Mouse (Mus musculus): ENCODE results near the gene Capn2.

Gene Capn2

GRCm38 (mm10) chr1:182527261-182527766 lies 9.9 kb upstream of the Capn2 start:
- no peak for ATAC-seq (ENCODE audit: insufficient number of reproducible peaks, low FRiP score, low TSS enrichment)

- ATAC-seq (ENCODE audit: insufficient number of reproducible peaks, low FRiP score, low TSS enrichment): no peak
These were observed 8.2 kb upstream of the Capn2 start for GRCm38 (mm10) chr1:182525601-182526000.

GRCm38 (mm10) chr1:182523692-182524091 lies 6.3 kb upstream of the Capn2 start:
- ATAC-seq (ENCODE audit: insufficient number of reproducible peaks, low FRiP score, low TSS enrichment): no peak

- no peak for ATAC-seq (ENCODE audit: insufficient number of reproducible peaks, low FRiP score, low TSS enrichment)
These were observed 5.6 kb upstream of the Capn2 start for GRCm38 (mm10) chr1:182522961-182523360.

GRCm38 (mm10) chr1:182520938-182521500 lies 3.6 kb upstream of the Capn2 start:
- ATAC-seq (ENCODE audit: insufficient number of reproducible peaks, low FRiP score, low TSS enrichment): no peak

GRCm38 (mm10) chr1:182520091-182520937 lies 2.9 kb upstream of the Capn2 start:
- ATAC-seq (ENCODE audit: insufficient number of reproducible peaks, low FRiP score, low TSS enrichment): no peak

GRCm38 (mm10) chr1:182519341-182519740 lies 1.9 kb upstream of the Capn2 start:
- no peak for ATAC-seq (ENCODE audit: insufficient number of reproducible peaks, low FRiP score, low TSS enrichment)

GRCm38 (mm10) chr1:182518811-182519210 lies 1.4 kb upstream of the Capn2 start:
- no peak for ATAC-seq (ENCODE audit: insufficient number of reproducible peaks, low FRiP score, low TSS enrichment)

GRCm38 (mm10) chr1:182518143-182518680 lies 804 bp upstream of the Capn2 start:
- ATAC-seq (ENCODE audit: insufficient number of reproducible peaks, low FRiP score, low TSS enrichment): no peak

- ATAC-seq (ENCODE audit: insufficient number of reproducible peaks, low FRiP score, low TSS enrichment): no peak; the same call in 1 of the 2 replicates
These were observed 236 bp upstream of the Capn2 start for GRCm38 (mm10) chr1:182517677-182518011.

- no peak for ATAC-seq (ENCODE audit: insufficient number of reproducible peaks, low FRiP score, low TSS enrichment)
These were observed 2.4 kb downstream of the Capn2 start for GRCm38 (mm10) chr1:182514803-182515590.

GRCm38 (mm10) chr1:182513714-182514113 lies 3.7 kb downstream of the Capn2 start:
- no peak for ATAC-seq (ENCODE audit: insufficient number of reproducible peaks, low FRiP score, low TSS enrichment)

- no peak for ATAC-seq (ENCODE audit: insufficient number of reproducible peaks, low FRiP score, low TSS enrichment)
These were observed 4.5 kb downstream of the Capn2 start for GRCm38 (mm10) chr1:182512901-182513410.

- no peak for ATAC-seq (ENCODE audit: insufficient number of reproducible peaks, low FRiP score, low TSS enrichment)
These were observed 5.6 kb downstream of the Capn2 start for GRCm38 (mm10) chr1:182511778-182512177.

GRCm38 (mm10) chr1:182511073-182511472 lies 6.3 kb downstream of the Capn2 start:
- ATAC-seq (ENCODE audit: insufficient number of reproducible peaks, low FRiP score, low TSS enrichment): no peak

- ATAC-seq (ENCODE audit: insufficient number of reproducible peaks, low FRiP score, low TSS enrichment): peak; percentile 85
These were observed 8.2 kb downstream of the Capn2 start for GRCm38 (mm10) chr1:182509110-182509797.

GRCm38 (mm10) chr1:182506229-182506986 lies 11.0 kb downstream of the Capn2 start:
- no peak for ATAC-seq (ENCODE audit: insufficient number of reproducible peaks, low FRiP score, low TSS enrichment)

GRCm38 (mm10) chr1:182505291-182505690 lies 12.1 kb downstream of the Capn2 start:
- ATAC-seq (ENCODE audit: insufficient number of reproducible peaks, low FRiP score, low TSS enrichment): no peak

GRCm38 (mm10) chr1:182504223-182504622 lies 13.2 kb downstream of the Capn2 start:
- ATAC-seq (ENCODE audit: insufficient number of reproducible peaks, low FRiP score, low TSS enrichment): no peak

All from cerebellum, adult (tissue).